Mouse (Mus musculus) frontal cortex, postnatal 14 days (tissue): ENCODE results near the gene Sbk2.
"Not testable (repeated sequence)": the region's sequence is repeated elsewhere in the genome, so short reads cannot be mapped to it uniquely, and the experiment has no call there.

Experiments
- DNase-seq, 2 experiments: peaks; one replicate each; pipeline ENCODE4 v3.0.0; 2022; ENCODE audit warnings: low spot score in 2 of 2

The Sbk2 gene

GRCm38 (mm10) chr7:4964272-4964671 is at the start of gene Sbk2:
TSS of gene Sbk2 (minus strand) at chr7:4964406.
- peak; percentile 46 to 64 for DNase-seq

GRCm38 (mm10) chr7:5012681-5013513 is 48.7 kb upstream of the Sbk2 start:
- DNase-seq, result no peak

- no peak for DNase-seq
Measured at GRCm38 (mm10) chr7:5008229-5008628, 44.0 kb upstream of the Sbk2 start.

GRCm38 (mm10) chr7:5002876-5003275 is 38.7 kb upstream of the Sbk2 start:
- not testable (repeated sequence) for DNase-seq

- DNase-seq, result no peak
Measured at GRCm38 (mm10) chr7:4999876-5000275, 35.7 kb upstream of the Sbk2 start.

GRCm38 (mm10) chr7:4996934-4997333 is 32.7 kb upstream of the Sbk2 start:
- DNase-seq, result no peak

- peak; percentile 83 to 89 for DNase-seq
Measured at GRCm38 (mm10) chr7:4996003-4996895, 32.0 kb upstream of the Sbk2 start, which contains the start of gene Zfp579. TSS of gene Zfp579 (minus strand) at chr7:4996158.

- no peak for DNase-seq
Measured at GRCm38 (mm10) chr7:4995268-4996002, 31.2 kb upstream of the Sbk2 start.

GRCm38 (mm10) chr7:4993999-4994788 is 30.0 kb upstream of the Sbk2 start:
- DNase-seq, result no peak

GRCm38 (mm10) chr7:4993347-4993998 is 29.3 kb upstream of the Sbk2 start:
- no peak for DNase-seq

GRCm38 (mm10) chr7:4988250-4988649 is 24.0 kb upstream of the Sbk2 start:
- no peak for DNase-seq

GRCm38 (mm10) chr7:4976832-4977231 is 12.6 kb upstream of the Sbk2 start:
- DNase-seq, result no peak

- DNase-seq, result no peak
Measured at GRCm38 (mm10) chr7:4975455-4975854, 11.2 kb upstream of the Sbk2 start.

GRCm38 (mm10) chr7:4972321-4973047 is 8.3 kb upstream of the Sbk2 start:
- no peak for DNase-seq

- no peak for DNase-seq
Measured at GRCm38 (mm10) chr7:4971710-4972109, 7.5 kb upstream of the Sbk2 start.

GRCm38 (mm10) chr7:4971068-4971467 is 6.9 kb upstream of the Sbk2 start, which contains the start of gene Sbk3:
TSS of gene Sbk3 (minus strand) at chr7:4971168.
- no peak for DNase-seq

GRCm38 (mm10) chr7:4964988-4965387 is 782 bp upstream of the Sbk2 start:
- DNase-seq, result no peak

GRCm38 (mm10) chr7:4963527-4963926 is 679 bp downstream of the Sbk2 start:
- no peak for DNase-seq

GRCm38 (mm10) chr7:4957361-4957760 is 6.8 kb downstream of the Sbk2 start:
- DNase-seq, result no peak
